Mouse (Mus musculus) central nervous system, embryonic 11.5 days (tissue): ENCODE measurements around the gene Rnf181. TPM values are rescaled to one million over a fixed set of nuclear protein-coding genes. Genes with fewer than 3 reads are reported as not detected.

Source experiments
- polyA plus RNA-seq: library from polyadenylated mRNA; depleted of rRNA; stranded (reverse); fragments of >200 nt; gene quantifications from 2 replicates; pipeline ENCODE4 v1.2.3, GENCODE M21; 2012; rRNA removed

Rnf181 gene
- 64.9 and 70.5 TPM in 2 replicates for polyA plus RNA-seq

DNA sequence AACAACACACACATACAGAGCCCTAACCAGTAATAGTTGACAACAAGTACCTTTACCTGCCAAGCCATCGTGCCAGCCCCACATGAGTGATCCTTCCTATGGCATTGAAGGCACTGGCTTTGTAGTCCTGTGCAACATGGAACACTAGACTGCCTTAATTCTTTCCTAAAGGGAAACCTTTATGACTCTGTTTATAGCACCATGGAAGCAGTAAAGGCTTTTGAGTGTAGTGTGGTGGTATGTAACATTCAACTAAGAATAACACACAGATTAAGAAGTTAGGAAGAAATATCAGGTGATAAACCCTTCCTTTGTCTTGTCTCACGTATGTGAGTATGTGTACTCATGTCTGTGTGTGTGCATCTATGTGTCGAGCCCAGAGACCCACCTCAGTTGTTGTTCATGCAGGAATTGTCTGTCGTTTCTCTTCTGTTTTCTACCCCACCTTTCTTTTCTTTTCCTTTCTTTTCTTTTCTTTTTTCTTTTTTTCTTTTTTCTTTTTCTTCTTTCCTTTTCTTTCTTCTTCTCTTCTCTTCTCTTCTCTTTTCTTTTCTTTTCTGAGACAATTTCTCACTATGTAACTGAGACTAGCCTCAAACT is at the start of gene Rnf181:
Rnf181 (minus strand) TSS at position 113 of the 600 bp plus-strand sequence.

GRCm38 (mm10) chr6:72414076-72414756 is 47.5 kb upstream of the Rnf181 start, which contains the start of gene Ggcx:
Ggcx (plus strand) TSS chr6:72414308.

DNA sequence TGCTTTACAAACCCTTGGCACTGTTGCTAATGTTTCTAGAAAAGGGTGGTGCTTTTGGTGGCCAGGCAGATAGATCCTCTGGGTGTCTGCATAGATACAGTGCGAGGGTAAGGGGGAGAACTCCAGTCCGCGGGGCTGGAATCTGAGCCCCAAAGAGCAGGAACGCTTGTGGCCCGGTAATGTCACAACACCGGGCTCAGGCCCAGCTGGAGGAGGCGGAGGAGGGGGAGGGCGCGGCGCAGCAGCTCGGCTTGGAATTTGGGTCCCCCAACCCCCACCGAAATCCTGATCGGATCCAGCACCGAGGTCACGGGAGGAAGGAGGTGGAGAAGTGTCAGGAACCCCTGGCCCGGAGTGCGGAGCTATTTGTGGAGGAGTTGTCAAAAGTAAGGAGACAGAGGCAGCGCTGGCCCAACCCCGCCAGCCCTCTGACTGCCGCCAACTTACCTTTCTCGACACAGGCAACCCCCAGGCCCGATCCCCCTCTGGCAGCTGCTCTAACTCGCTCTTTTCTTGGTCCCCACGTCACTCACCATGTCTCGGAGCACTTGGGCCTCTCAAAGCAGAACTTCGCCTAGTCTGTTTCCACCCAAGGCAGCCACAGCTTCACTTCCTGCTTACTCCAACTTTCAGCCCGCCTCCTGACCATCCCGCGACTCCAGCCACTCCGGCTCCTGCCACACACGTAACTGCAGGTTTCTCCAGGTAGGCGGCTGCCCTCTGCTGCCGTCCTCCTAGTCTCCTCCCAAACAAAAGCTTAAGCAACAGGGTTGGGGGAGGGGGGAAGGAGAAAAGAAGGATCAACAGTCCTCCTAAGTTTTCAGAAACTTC is 23.4 kb upstream of the Rnf181 start, which contains the start of gene Vamp8:
Vamp8 (minus strand) TSS at position 763 of the 831 bp plus-strand sequence.

GRCm38 (mm10) chr6:72380131-72380770 is 13.5 kb upstream of the Rnf181 start, which contains the start of gene Vamp5:
Vamp5 (minus strand) TSS chr6:72380468.

GRCm38 (mm10) chr6:72355066-72355911 is 11.5 kb downstream of the Rnf181 start, which contains the start of gene Tmem150a:
Tmem150a (plus strand) TSS chr6:72355447.

GRCm38 (mm10) chr6:72347166-72347941 is 19.4 kb downstream of the Rnf181 start, which contains the start of gene 0610030E20Rik:
0610030E20Rik (plus strand) TSS chr6:72347317.

GRCm38 (mm10) chr6:72345074-72345567 is 21.6 kb downstream of the Rnf181 start, which contains the start of gene Usp39:
Usp39 (minus strand) TSS chr6:72345184.

Other genes starting within 250 kb of the Rnf181 start
- 6.9 and 10.8 TPM in 2 replicates for gene Atoh8, start 131.4 kb downstream of the Rnf181 start, polyA plus RNA-seq
- gene Sftpb, start 62.3 kb downstream of the Rnf181 start, polyA plus RNA-seq: 0.09 TPM in 1 of 2 replicates, not detected in the other
- 59.2 and 62.7 TPM in 2 replicates for gene Usp39, start 21.8 kb downstream of the Rnf181 start, polyA plus RNA-seq
- 25.5 and 29.6 TPM in 2 replicates for gene 0610030E20Rik, start 19.6 kb downstream of the Rnf181 start, polyA plus RNA-seq
- 6.8 and 15.5 TPM in 2 replicates for gene Tmem150a, start 11.5 kb downstream of the Rnf181 start, polyA plus RNA-seq
- gene Vamp5, start 13.5 kb upstream of the Rnf181 start, polyA plus RNA-seq: 19.4 and 20.6 TPM in 2 replicates
- 60.3 and 66.4 TPM in 2 replicates for gene Vamp8, start 23.7 kb upstream of the Rnf181 start, polyA plus RNA-seq
- gene Ggcx, start 47.4 kb upstream of the Rnf181 start, polyA plus RNA-seq: 21.2 and 25.7 TPM in 2 replicates
- gene Mat2a, start 72.6 kb upstream of the Rnf181 start, polyA plus RNA-seq: 269 and 319 TPM in 2 replicates
- 0.34 and 0.55 TPM in 2 replicates for gene Sh2d6, start 154.8 kb upstream of the Rnf181 start, polyA plus RNA-seq
- 4.9 and 7.1 TPM in 2 replicates for gene Capg, start 177.4 kb upstream of the Rnf181 start, polyA plus RNA-seq
- gene Elmod3, start 231.5 kb upstream of the Rnf181 start, polyA plus RNA-seq: 7.8 and 11.3 TPM in 2 replicates
- gene Retsat, start 231.5 kb upstream of the Rnf181 start, polyA plus RNA-seq: 2.8 and 4.7 TPM in 2 replicates